Mouse (Mus musculus) liver, postnatal 0 days (tissue): Measurements from ENCODE around the gene Crtc1. TPM values are rescaled to one million over a fixed set of nuclear protein-coding genes. Genes with fewer than 3 reads are reported as not detected.
A peak's percentile ranks its signal among the peaks of the same experiment; 100 is the strongest.

Experiments
- ATAC-seq: fragments of 200-750 bp; cut with Nextera tagmentation; 2 replicates; pipeline ENCODE4 v1.8.0; 2017; ENCODE audit warnings: mild to moderate bottlenecking, moderate library complexity
- DNase-seq: peaks from one replicate; pipeline ENCODE4 v3.0.0-alpha.2; 2016
- H3K27ac ChIP-seq: fragments of 300-500 bp; sonication (generic); 2 replicates; pipeline ENCODE4 v1.5.1; 2014; ENCODE audit warnings: antibody characterized with exemption, moderate library complexity, mild to moderate bottlenecking, low read depth
- H3K27me3 ChIP-seq: fragments of 300-500 bp; sonication (generic); 2 replicates; pipeline ENCODE4 v1.6.1; 2014; ENCODE audit warnings: low read length, control low read depth, mixed read lengths; ENCODE audit not compliant: insufficient read depth
- H3K36me3 ChIP-seq: fragments of 300-500 bp; sonication (generic); replicated peaks from 2 replicates; pipeline ENCODE4 v1.6.1; 2014; ENCODE audit warnings: mild to moderate bottlenecking, control low read depth, low read length, moderate library complexity, mixed read lengths; ENCODE audit not compliant: insufficient read depth
- H3K4me1 ChIP-seq: fragments of 300-500 bp; sonication (generic); 2 replicates; pipeline ENCODE4 v1.6.1; 2014; ENCODE audit warnings: antibody characterized with exemption, mild to moderate bottlenecking, control low read depth; ENCODE audit not compliant: insufficient read depth
- H3K4me2 ChIP-seq: fragments of 300-500 bp; sonication (generic); 2 replicates; pipeline ENCODE4 v1.6.1; 2014; ENCODE audit warnings: low read depth, mild to moderate bottlenecking, low read length, moderate library complexity, mixed read lengths
- H3K4me3 ChIP-seq: fragments of 300-500 bp; sonication (generic); 2 replicates; pipeline ENCODE4 v1.5.1; 2014; ENCODE audit warnings: low read depth, low read length
- H3K9ac ChIP-seq: fragments of 300-500 bp; sonication (generic); replicated peaks from 2 replicates; pipeline ENCODE4 v1.6.1; 2014; ENCODE audit warnings: mild to moderate bottlenecking, moderate library complexity
- H3K9me3 ChIP-seq: fragments of 300-500 bp; sonication (generic); 2 replicates; pipeline ENCODE4 v1.6.1; 2016; ENCODE audit warnings: mild to moderate bottlenecking, control low read depth, low read length, mixed read lengths
- CTCF ChIP-seq: sonication (generic); IDR thresholded peaks from 2 replicates; pipeline ENCODE4 v1.5.1; 2016; ENCODE audit warnings: antibody characterized with exemption, low read depth
- EP300 ChIP-seq: IDR thresholded peaks from 2 replicates; pipeline ENCODE4 v1.6.1; 2016; ENCODE audit warnings: antibody characterized with exemption, low read depth, mild to moderate bottlenecking
- WGBS: fragments of 180-500 bp; shearing (Covaris S2); extraction: QIAGEN DNeasy Blood & Tissue Kit; methylation state at CpG from one replicate; pipeline ENCODE4 v1.1.7; 2014; ENCODE audit not compliant: insufficient replicate concordance; 5-methylcytosine and 5-hydroxymethylcytosine counted together
- polyA plus RNA-seq: library from polyadenylated mRNA; unstranded; fragments of >200 nt; fragmentation: Nextera tagmentation; extraction: Ambion mirVana; gene quantifications from 2 replicates; pipeline ENCODE4 v1.2.1, GENCODE M21; 2015

Crtc1 gene
- polyA plus RNA-seq, 1 experiment from 2014 or later, result 2.6 TPM

DNA sequence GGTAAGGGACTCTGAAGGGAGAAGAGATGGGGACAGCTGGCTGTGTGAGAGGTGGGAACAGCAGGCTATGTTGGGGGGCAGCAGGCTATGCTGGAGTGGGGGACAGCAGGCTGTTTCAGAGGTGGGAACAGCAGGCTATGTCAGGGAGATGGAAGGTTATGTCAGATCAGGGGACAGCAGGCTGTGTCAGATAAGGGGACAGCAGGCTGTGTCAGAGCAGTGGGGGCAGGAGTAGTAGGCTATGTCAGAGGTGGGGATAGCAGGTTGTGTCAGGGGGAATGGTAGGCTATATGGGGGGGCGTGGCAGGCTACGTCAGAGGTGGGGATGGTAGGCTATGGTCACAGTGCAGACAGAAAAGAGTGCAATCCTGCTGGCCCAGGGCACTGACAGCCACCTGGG is 16.7 kb downstream of the Crtc1 start:
- Histone ChIP-seq H3K4me2 (no peak overlapping the region), H3K9ac (no peak overlapping the region), H3K4me3 (no peak overlapping the region), H3K4me1 (0 out of 2 replicates have a peak, but pooled peaks cover 3% of the 10 kb centered on the region), H3K27ac (no peak overlapping the region), H3K36me3 (no peaks in the 10 kb centered on the region), H3K27me3 (no peaks in the 10 kb centered on the region), H3K9me3 (no peaks in the 10 kb centered on the region)
- DNase-seq, result no peak
- WGBS, result 61% methylated on average over 2 of the region's 2 CpGs
- peak; percentile 69 for ATAC-seq
- TF ChIP-seq EP300 (no peak), CTCF (no peak)

DNA sequence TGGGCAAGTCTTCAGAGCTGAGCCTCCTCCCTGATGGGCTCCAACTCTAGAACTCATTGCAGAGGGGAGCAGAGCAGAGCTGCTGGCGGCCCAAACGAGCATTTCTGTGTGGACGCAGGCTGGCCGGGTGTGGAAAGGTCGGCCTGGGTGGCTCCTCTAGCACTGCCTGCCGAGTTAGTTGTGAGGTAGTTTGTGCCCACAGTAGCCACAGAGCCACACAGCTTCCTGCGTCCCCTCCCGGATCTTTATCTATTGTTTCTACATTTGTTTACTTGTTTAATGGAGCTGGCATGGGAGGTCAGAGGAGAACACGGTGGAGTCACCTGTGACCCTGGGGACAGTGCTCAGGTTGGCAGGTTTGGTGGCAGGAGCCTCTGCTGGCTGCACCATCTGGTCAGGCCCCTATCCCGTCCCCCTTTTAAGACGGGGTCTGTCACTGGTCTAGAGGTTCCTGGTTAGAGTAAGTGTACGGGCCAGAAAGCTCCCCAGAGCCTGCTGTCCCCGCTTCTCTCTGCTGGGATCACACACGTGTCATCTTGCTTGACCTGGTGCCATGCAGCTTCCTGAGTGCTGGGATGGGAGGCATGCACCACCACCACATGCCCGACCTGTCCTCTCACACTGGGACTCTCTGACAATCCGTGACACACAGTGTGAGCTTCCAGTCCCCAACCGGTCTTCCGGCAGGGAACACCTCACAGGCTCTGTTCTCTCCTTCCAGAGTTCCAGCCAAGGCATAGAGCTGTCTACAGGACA is 17.9 kb downstream of the Crtc1 start:
- Histone ChIP-seq H3K27ac (no peak overlapping the region), H3K9ac (no peak overlapping the region), H3K4me3 (no peak overlapping the region), H3K36me3 (no peaks in the 10 kb centered on the region), H3K4me1 (0 out of 2 replicates have a peak, but pooled peaks cover 3% of the 10 kb centered on the region), H3K9me3 (no peaks in the 10 kb centered on the region), H3K27me3 (no peaks in the 10 kb centered on the region), H3K4me2 (no peak overlapping the region)
- WGBS, result 54% methylated on average over 18 of the region's 18 CpGs
- DNase-seq (no peak), ATAC-seq (no peak)
- TF ChIP-seq EP300 (no peak), CTCF (no peak)

DNA sequence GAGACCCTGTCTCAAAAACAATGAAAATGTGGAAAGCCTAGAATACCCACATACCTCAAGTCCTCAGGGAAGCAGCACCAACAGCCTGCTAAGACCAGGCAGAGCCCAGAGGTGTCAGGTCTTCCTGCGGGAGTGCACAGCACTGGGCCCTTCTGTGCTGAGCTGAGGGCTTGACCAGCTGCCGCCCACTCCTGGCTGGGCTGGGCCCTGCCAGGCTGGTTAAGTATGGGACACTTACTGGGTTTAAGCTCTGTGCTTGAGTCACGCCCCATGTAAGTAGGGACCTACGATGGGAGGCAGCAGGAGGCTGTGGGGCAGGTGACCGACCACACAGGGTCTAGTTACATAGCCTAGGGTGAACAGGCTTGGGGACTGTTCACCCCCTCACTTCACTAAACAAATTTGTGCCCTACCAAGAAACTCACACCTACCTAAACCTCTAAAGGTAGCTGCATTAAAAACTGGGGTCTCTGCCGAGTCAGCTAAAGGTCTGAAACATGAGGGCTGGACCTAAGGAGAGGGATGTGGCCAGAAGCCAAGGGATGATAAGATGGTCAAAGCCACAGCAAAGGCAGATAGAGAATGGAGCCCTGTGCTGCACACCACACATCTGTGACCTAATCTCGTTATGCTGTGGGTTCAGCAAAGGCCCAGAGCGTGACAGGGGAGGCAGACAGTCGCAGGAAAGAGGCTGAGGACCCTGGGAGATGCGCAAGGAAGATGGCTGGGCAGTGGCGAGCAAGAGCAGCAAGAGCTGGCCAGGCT is 19.3 kb downstream of the Crtc1 start:
- Histone ChIP-seq H3K9ac (no peak overlapping the region), H3K9me3 (no peaks in the 10 kb centered on the region), H3K27ac (no peak overlapping the region), H3K4me3 (no peak overlapping the region), H3K4me1 (peaks cover 3% of the 10 kb centered on the region; the same call in 1 of the 2 replicates), H3K4me2 (no peak overlapping the region), H3K27me3 (no peaks in the 10 kb centered on the region), H3K36me3 (no peaks in the 10 kb centered on the region)
- TF ChIP-seq CTCF (no peak), EP300 (no peak)
- 70% methylated on average over 11 of the region's 11 CpGs for WGBS
- ATAC-seq, result no peak
- no peak for DNase-seq

DNA sequence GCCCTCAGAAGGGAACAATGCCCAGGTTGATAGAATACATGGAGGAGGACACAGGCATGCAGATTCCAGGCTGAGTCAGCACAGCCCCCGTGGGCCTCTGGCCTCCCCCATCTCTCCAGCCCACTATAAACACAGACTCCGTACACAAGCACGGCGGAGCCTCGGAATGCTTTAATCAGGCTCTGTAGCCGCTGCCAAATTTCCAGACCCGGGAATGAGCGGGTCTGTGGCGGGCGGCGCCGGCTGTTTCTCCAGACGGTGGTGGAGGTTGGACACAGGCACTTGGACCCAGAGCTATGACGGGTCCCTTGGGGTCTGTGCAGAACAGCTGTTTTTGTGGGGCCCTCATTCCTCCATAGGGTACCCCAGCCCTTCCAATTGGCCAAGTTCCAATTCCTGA is 20.4 kb downstream of the Crtc1 start:
- H3K27me3 ChIP-seq, result no peaks in the 10 kb centered on the region
- no peak overlapping the region for H3K4me2 ChIP-seq
- ATAC-seq, result no peak
- no peak overlapping the region for H3K9ac ChIP-seq
- H3K9me3 ChIP-seq, result no peaks in the 10 kb centered on the region
- TF ChIP-seq EP300 (no peak), CTCF (no peak)
- 84% methylated on average over 14 of the region's 14 CpGs for WGBS
- no peak for DNase-seq
- no peak overlapping the region for H3K4me3 ChIP-seq
- H3K4me1 ChIP-seq, result peaks cover 5% of the 10 kb centered on the region
- no peaks in the 10 kb centered on the region for H3K36me3 ChIP-seq
- no peak overlapping the region for H3K27ac ChIP-seq

DNA sequence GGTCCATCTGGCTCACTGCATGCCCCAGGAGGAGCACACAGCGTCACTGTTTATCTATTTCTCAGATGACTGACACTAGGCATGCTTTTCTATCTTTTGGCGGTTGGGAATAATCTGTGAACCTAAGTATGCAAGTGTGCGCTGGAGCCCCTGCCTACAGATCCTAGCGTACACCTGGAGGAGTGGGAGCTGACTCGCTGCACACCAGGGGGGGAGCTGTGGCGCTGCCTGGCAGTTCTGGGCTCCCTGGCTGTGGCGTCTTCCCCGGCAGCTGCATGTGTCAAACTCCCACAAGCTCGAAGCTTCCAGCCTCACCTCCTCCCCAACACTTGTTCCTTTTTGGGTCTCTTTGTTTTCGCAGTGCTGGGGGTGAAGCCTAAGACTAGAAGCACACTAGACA is 21.5 kb downstream of the Crtc1 start:
- no peak for DNase-seq
- Histone ChIP-seq H3K9ac (no peak overlapping the region), H3K4me1 (peaks cover 10% of the 10 kb centered on the region), H3K9me3 (no peaks in the 10 kb centered on the region), H3K36me3 (no peaks in the 10 kb centered on the region), H3K4me3 (no peak overlapping the region), H3K27ac (no peak overlapping the region), H3K27me3 (no peaks in the 10 kb centered on the region), H3K4me2 (no peak overlapping the region)
- 59% methylated on average over 10 of the region's 10 CpGs for WGBS
- ATAC-seq, result no peak
- TF ChIP-seq EP300, result no peak
- TF ChIP-seq CTCF, result no peak

DNA sequence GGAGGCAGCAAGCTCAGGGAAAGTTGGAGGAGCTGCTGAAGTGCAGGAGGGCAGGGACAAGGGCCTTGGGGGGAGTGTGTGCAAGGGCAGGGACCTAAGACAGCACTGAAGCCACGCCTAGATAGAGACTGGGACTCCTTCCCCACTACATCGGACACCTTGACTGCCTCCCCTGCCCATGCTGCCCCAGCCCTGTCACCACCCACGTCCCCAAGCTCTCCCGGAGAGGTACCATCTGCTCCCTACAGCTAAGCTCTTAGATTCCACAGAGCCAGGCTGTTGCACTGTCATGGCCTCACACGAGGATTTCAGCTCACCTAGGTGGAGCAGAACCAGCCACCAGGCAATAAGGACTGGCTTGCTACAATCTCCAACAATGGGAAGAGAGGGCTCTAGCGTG is 22.4 kb downstream of the Crtc1 start:
- ATAC-seq, result no peak
- Histone ChIP-seq H3K4me3 (no peak overlapping the region), H3K36me3 (no peaks in the 10 kb centered on the region), H3K9ac (no peak overlapping the region), H3K27me3 (no peaks in the 10 kb centered on the region), H3K4me1 (peaks cover 10% of the 10 kb centered on the region), H3K9me3 (no peaks in the 10 kb centered on the region), H3K4me2 (no peak overlapping the region), H3K27ac (no peak overlapping the region)
- DNase-seq, result no peak
- 59% methylated on average over 6 of the region's 6 CpGs for WGBS
- TF ChIP-seq EP300 (no peak), CTCF (no peak)
